Mouse (Mus musculus) kidney, adult 18-20 months (tissue): ENCODE measurements at regions not wholly inside any gene's neighbourhood (a gene's known extent, or its start where the extent isn't known, plus 50 kb on each side); places are given as distances from the start of the nearest gene placed in this dataset.
A peak's percentile ranks its signal among the peaks of the same experiment; 100 is the strongest.

Experiments used
- DNase-seq: peaks from one replicate; pipeline ENCODE4 v3.0.0; 2021

GRCm38 (mm10) chr10:102943156-102943555 is 86.9 kb downstream of the Alx1 start:
- DNase-seq, result no peak

DNA sequence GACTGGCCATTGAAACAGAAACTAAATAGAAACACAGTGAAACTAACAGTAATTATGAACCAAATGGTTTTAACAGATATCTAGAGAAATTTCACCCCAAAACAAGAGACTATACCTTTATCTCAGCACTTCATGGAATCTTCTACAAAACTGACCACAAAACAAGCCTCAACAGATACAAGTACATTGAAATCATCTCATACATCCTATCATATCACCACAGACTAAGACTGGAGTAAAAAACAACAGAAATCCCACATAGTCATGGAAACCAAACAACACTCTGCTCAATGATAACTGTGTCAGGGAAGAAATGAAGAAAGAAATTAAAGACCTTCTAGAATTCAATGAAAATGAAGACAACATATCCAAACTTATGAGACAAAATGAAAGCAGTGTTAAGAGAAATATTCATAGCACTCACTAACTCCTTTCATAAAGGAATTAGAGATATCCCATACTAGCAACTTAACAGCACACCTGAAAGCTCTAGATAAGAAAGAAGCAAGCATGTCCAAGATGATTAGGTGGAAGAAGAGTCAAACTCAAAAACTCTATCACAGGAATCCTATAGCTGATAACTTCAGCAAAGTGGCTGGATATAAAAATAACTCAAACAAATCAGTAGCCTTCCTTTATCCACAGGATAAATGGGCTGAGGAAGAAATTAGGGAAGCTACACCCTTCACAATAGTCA is 89.0 kb downstream of the Alx1 start:
- no peak for DNase-seq

DNA sequence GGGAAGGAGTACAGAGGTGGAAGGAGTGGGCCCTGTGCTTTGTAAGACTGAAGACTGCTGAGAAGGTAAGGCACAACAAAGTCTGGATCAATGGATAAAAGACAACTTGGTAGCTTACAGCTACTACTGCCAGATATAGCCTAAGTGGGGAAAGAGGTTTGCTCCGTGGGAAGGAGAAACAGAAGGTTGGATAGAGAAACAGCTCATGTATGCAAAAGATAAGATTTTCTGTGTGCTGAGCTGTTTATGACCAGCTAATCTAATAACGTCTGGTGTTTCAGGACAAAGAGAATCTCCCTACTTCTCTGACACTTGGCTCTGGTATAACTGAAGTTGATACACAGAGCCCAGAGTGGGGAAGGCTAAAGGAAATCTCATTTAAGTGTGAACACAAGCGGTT is 98.6 kb downstream of the Alx1 start:
- DNase-seq, result no peak

GRCm38 (mm10) chr10:102928651-102929050 is 101.4 kb downstream of the Alx1 start:
- no peak for DNase-seq

GRCm38 (mm10) chr10:102897368-102897767 is 132.6 kb downstream of the Alx1 start:
- DNase-seq, result no peak

DNA sequence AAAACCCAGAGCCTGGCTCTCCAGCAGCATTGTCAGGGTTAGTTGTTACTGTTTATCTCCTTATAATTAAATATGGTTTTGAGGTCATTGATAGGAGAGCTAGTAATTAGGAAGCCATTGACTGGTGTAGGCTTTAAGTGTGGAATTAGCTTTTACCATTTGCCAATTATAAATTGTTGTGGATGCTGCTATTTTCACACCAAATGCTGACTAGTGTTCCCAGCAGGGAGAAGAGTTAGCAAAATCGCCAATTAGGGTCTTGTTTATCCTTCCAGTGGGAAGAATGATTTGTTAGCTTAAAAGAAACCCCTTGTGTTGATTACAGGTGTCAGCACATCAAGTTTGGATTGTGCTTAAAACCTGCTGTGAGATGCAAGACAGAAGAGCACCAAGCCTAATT is 134.1 kb downstream of the Alx1 start:
- no peak for DNase-seq

GRCm38 (mm10) chr10:102892373-102892772 is 137.6 kb downstream of the Alx1 start:
- no peak for DNase-seq

- no peak for DNase-seq
These were observed 140.3 kb downstream of the Alx1 start for GRCm38 (mm10) chr10:102889709-102890108.

DNA sequence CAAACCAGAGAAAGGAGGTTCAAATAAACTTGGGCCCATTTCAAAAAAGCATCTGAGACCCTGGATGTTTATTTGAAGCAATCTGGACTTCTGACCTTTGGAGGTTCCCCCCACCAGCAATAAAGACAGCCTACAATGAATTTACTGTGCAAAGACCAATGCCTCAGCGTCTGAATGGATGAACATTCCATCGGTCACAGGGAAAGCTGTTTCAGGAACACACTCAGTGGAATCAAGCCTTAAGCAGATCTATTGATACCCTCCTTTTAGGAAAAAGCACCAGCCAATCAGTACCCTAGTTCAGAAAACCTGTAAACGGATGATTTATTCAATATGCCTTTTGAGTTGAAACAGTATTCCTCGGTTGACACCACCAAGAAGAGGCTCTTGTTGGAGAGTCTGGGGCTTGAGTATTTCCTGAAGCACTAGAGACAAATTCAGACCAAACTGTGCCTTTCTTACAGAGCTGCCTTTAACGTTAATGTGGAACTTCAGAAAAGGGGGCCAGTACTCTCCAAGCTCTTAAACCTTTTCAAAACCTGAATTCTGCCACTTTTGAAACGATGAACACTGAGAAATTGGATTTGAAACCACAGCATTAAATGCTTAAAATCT is 148.1 kb downstream of the Alx1 start:
- DNase-seq, result no peak

DNA sequence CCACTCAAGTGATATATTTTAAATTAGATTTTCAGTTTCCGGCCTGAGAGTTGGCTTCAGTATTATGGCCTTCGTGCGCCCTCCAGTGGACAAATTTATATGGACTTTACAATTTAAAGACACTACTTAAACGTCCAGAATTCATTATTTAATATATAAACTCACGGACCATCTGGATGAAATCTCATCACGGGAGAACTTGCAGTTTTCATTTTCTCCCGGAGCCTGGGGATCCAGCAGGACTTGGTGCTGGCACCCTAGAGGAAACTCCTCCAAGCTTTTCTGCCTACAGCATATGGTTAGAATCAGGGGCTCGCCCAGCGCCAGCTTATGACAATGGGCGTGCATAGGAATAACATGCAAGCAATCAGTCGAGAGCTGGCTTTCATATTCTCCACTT is 152.0 kb downstream of the Alx1 start:
- peak; percentile 5 for DNase-seq

GRCm38 (mm10) chr10:102876946-102877345 is 153.1 kb downstream of the Alx1 start:
- no peak for DNase-seq

- DNase-seq, result no peak
These were observed 163.1 kb downstream of the Alx1 start for GRCm38 (mm10) chr10:102866920-102867319.

DNA sequence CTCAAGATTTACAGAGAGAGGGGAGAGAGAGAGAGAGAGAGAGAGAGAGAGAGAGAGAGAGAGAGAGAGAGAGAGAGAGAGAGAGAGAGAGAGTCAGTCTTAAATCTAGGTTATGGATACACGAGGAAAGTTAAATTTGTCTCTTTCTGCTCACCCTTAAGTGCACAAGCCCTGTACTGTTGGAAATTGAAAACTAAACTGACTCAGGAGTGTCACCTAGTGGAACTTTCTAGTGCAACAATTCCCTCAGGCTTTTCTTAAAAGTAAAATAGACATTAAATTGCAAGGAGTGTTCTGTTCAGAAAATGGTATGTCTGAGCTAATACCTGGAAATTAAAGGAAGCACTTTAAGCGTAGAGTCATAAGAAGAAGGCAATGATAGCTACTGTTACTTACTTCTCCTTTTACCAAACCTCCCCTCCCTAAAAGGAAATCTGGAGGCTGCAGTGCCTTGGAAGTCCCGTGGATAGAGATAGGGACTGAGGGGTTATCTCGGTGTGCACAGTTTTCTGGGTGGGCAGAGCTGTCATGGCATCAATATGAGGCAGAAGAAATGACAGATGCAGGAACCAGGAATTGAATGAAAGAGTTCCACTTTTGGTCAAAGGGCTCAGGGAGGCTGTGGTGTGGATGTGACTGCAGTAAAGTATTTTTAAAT is 193.3 kb downstream of the Alx1 start:
- no peak for DNase-seq

DNA sequence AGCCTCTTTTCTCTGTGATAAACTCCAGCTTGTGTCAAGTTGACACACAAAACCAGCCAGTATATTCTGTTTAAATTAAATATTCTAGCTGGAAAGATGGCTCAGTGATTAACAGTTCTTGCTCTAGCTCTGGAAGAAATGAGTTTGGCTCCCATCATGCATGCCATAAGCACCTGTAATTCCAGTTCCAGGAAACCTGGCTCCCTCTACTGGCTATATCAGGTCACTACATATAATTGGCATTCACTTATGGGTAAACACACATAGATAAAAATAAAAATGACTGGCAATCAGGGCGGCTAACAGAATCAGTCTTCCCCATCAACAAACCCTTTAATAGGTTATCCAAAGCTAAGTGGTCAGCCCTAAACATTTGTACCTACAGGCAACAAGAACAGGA is 194.2 kb downstream of the Alx1 start:
- DNase-seq, result no peak

GRCm38 (mm10) chr10:102829606-102830005 is 200.4 kb downstream of the Alx1 start:
- no peak for DNase-seq

GRCm38 (mm10) chr10:102823434-102823833 is 206.6 kb downstream of the Alx1 start:
- DNase-seq, result no peak

DNA sequence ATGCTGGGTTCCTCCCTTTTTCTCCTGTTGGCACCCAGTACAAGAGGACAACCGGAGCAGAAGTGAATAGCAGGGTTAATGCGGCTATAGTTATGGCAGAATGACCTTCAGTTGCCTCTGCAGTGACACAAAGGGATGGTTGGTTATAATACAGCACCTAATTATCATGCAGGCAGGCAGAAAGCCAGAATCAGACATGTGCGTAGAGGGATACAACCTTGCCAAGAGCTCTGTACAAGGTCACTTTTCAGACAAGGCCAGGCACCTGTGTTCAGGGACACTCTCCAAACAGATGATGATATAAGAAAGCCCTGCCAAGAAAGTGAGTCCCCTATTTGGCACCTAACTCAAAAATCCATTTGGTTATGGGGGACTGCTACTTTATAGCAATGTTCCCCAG is 228.6 kb downstream of the Alx1 start:
- no peak for DNase-seq

- no peak for DNase-seq
These were observed 250.8 kb downstream of the Alx1 start for GRCm38 (mm10) chr10:102779243-102779642.

DNA sequence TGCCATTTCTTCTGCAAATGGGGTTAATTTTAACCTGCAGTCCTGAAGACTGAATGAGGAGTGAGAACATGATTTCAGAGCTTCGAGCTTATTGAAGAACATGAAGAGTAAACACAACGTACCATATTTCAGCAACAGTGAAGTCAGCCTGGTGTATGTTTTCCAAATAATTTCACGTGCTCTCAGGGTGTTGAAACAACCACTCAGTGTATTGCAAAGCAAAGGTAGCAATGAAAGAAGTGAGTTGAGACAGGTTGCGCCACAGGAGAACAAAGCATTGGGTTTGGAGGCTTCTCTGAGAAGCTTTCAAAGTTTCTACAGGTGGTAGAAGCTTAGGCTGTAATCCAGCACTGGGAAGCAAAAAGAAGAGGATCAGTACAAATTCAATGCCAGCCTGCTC is 251.7 kb downstream of the Rassf9 start:
- no peak for DNase-seq

GRCm38 (mm10) chr10:102762378-102762777 is 250.4 kb downstream of the Rassf9 start:
- no peak for DNase-seq

DNA sequence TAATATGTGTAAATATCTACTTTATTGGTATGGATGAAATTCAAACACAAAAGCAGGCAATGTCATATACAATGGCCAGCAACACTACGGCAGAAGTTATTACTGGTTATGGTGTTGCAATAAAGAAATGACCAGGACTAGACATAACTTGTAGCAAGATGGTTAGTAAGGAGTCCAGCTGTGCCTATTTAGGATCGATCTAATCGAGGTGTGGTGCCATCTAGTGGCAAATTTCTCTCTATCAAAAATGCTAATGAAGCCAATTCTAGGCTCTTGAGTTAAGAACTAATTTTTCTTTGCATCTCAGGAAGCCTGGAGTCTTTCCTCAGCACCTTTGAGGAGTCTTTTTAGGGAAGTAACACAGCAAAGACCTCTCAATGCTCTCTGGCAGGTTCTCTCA is 223.2 kb downstream of the Rassf9 start:
- peak; percentile 10 for DNase-seq

DNA sequence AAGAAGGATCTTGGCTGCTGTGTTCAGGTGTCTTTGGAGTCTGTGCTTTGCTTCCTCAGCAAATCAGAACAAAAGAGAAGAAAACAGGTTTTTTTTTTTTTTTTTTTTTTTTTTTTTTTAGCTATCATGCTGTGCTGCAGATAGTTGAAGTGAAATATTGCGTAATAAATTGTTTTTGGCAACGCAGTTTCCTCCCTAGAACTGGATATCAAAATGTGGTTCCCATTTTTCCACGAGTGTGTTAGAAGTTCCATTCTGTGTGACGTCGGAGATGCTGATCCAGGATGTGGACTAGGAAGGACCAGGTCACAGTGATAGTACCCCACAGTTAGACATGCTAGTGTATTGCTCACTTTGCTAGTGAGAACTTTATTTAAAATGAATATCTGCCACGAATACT is 220.4 kb downstream of the Rassf9 start:
- no peak for DNase-seq

DNA sequence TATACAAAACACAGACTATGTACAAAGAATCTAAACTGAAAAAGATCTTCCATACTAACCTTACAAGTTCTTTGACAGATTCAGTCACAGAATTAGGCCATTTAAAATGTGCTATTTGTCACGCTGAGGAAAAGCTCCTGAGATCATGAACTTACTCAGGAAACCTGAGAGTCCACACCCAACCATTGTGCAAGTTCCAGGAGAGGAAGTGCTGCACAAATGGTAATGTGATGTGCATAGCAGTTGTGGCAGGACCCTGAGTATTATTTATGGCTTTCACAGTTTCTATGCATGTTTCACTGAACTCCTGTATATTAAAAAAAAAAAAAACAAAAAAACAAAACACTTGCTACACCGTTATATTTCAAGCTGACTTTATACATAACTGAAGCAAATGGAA is 200.2 kb downstream of the Rassf9 start:
- DNase-seq, result no peak

DNA sequence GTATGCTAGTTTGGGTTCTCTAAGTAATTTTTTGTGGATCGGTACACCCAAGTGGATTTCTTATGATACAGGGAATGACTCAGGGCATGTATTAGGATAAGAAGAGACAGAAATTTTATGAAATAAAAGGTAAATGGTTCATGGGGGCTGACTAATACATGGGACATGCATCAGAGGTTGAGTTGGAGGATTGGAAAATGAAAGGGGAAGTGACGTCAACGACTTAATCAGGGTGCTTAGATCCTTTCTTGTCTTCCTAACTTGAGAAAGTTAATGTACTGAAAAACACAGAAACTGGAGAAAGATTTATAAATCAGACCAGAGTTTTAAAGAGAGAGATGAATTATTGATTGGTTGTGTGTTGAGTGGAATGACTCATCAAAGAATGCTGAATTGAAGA is 193.8 kb downstream of the Rassf9 start:
- no peak for DNase-seq

- no peak for DNase-seq
These were observed 182.8 kb downstream of the Rassf9 start for GRCm38 (mm10) chr10:102694810-102695209.
